Mouse (Mus musculus): ENCODE measurements around the gene Frmd4a.
"Not testable (repeated sequence)": the region's sequence is repeated elsewhere in the genome, so short reads cannot be mapped to it uniquely, and the experiment has no call there.

The Frmd4a gene

DNA sequence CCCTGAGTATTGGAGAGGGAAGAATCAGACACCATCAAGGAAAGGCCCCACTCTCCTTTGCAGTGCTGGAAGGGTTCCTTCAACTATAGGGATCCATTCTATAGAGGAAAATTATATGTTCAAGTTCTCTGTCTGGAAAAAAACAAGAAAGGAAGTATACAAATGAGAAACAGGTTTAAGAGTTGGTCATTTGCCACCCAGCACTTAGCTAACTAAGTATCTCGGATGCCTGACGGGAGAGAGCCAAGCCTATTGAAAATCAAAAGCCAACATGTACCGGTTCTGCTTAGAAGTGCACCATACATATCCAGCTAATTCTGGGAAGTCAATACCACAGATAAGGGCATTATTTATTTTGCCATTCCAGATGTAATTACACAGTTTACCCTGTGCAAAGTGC lies 274.2 kb downstream of the Frmd4a start:
- DNase-seq: no peak

DNA sequence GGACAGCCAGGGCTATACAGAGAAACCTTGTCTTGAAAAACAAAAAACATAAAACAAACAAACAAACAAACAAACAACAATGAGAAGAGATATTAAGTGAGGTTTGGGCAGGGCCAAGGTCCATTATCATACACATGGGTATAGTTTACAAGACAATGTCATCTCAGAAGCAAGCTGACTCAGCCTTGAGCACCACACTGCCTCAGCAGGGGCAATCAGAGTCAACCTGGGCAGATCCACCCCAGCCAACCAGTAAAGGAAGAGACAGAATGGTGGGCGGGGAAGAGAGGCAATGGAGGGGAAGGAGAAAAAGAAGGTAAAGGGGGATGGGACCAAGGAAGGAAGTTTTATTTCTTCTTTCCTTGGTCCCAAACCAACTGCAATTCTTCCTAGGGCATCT lies 276.2 kb downstream of the Frmd4a start:
- no peak for DNase-seq

DNA sequence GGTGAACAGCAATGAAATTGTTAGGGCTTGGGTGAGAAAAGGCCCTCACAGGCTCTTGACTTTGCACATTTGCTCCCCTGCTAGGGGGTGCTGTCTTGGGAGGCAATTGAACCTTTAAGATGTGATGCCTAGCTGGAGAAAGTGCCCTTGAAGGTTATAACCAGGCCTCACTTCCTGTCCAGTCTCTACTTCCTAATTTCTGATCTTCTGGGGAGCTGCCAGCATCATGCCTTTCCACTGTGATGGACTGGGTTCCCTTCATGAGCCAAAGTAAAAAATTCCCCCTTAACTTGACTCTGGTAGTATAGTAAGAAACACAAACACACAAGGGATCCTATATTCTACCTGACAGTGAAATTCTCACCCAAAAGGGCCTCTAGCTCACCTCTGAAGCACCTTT lies 278.1 kb downstream of the Frmd4a start:
- no peak for DNase-seq

DNA sequence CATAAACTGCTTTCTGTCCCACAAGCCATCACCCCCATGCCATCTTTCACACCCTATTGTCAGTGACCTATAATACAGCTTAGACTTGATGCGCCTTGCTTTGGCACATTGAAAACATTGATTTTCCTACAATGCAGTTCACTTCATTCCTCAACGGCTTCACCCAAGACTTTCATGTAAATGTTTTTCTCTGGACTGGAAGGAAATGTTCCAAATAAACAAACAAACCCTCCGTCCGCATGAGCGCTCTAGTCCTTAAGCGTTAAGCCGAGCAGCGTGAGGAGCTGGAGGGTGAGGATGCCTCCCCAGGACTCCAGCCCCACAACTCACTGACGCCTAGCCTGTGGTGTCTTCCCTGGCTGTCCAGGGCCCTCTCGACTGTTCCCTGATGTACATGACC lies 279.4 kb downstream of the Frmd4a start:
- DNase-seq: no peak

DNA sequence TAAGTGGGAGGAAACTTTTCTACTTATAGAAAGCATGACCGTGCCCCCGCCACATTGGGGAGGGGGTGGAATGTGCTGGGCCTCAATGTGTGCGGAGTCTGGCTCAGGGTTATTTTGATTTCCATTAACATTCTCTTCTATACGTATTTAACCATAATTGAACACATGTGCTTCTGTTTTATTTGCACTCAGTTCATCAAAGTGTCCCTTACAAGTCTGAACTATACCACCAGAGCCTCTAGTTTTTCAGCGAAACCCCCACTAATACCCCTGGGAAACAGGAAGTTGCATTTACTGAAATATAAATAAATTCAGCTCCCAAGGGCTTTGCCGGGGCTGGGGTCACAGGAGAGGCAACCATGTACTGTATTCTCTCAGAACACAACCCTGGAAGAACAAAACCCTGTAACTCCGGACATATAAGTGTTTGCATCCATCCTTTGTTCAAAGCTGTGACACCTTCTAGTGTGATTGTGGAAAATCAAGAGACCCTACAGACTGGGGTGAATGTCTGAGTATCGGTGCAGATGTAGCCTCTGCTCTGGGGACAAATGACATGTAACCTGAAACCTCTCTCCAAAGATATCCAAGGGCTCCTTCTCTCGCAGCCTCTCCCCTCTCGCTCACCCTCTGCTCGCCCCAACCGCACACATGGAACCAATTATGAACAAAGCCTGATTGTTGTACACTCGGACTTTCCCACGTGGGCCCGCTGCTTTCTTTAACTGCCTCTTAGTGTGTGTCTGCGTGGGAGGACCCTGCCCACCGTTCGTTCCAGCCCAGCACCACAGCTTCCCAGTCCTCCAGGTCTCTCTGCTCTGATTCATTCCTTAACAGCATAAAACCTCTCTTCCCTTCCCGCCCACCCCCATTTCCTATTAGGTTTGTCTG lies 281.1 kb downstream of the Frmd4a start:
- no peak for DNase-seq

DNA sequence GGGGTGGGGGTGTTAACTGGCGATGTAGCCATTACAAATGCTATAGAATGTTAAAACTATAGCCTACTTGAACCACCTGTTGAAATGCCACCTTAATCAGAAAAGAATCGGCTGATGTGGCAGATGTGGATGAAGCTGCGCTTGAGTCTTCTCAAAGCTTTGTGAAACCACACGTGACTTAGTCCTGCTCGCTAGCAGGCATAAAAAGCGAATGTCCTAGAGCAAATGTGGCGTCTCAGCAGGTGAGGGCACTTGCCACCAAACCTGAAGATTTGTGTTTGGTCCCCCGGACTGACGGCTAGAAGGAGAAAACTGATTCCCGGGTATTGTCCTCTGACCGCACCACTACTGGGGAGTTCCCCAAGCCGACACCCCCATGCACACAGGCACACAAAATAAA lies 282.1 kb downstream of the Frmd4a start:
- DNase-seq: no peak

DNA sequence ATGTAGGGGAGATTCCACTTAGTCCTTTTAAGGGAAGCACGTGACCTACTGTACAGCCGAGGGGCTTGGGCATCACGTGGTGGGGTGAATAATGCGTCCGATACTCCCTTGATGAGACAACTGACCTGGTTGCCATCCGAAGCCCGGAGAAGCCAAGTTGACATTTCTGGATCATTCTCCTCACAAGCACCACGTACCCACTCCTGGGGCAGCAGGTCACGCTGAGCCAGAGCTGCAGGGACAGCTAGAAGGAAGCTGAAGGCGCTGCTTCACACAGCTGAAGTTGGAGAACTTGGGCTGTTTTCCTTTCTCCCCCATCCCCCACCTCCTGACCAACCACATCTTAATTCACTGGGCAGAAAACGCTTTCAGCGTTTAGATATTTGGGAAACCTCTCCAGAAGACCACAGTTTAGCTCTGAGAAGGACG lies 282.9 kb downstream of the Frmd4a start:
- no peak for DNase-seq

DNA sequence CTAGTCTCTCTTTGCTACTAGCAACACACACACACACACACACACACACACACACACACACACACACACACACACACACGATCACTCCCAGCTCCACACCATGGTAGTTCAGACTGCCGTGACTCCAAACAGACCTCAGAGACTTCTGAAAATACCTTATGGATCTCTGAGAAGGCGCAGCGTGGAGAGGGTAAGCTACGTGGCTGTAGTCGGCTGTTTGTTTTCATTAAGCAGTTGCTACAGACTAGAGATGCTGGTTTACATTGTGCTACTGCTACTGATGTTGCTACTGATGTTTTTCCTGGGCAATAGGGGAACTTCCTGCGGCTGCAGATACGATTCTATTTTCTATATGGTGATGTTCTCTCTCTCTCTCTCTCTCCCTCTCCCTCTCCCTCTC lies 283.3 kb downstream of the Frmd4a start:
- no peak for DNase-seq

DNA sequence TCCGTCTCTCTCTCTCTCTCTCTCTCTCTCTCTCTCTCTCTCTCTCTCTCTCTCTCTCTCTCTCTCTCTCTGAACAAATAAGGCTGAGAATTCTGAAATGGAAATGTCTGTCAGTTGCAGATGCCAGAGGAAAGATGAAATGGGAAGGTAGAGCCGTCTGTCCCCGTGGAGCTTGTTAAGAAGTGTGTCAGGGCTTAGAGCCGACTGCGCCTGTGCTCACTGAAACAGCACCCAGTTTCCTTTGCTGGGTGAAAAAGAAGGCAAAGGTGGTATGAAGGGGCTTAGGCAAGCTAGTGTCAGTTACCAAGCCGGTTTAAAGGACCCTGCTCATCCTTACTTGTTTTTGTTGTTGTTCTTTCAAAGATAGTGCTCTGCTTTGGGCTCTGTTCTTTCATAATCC lies 283.7 kb downstream of the Frmd4a start:
- DNase-seq: no peak

DNA sequence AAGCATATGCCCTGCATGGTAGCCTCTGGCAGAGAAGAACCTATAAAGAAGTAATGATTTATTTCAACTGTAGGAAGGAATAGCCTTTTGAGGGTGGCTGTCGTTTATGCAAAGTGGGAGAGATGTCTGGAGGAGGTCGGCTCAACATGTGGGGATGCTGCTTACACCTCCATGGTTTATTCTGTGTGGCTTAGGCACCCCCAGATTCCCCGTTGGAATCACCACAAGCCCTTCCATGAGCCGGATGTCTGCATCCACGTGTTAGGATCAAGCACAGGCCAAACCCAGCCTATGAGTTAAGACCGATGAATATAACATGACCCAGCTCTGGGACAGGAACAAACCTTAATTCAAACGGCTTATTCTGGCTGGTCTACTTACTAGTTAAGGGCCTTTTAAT lies 284.2 kb downstream of the Frmd4a start:
- no peak for DNase-seq

DNA sequence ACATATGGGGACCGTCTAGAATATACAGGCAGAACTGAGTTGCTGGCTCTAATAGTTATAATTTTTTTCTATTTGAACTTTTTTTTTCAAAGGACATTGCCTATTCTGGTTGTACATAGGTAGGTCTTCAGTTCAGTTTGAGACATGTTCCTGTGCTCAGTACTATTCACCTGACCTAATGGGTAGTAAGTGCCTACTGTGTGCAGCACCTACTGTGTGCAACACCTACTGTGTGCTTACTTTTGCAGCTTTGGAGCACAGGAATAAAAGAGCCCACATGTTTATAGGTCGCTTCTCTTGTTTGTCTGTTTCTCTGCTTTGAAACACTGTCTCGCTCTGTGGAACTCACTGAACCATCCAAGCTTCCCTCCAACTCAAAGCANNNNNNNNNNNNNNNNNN lies 284.6 kb downstream of the Frmd4a start:
- DNase-seq: no peak

DNA sequence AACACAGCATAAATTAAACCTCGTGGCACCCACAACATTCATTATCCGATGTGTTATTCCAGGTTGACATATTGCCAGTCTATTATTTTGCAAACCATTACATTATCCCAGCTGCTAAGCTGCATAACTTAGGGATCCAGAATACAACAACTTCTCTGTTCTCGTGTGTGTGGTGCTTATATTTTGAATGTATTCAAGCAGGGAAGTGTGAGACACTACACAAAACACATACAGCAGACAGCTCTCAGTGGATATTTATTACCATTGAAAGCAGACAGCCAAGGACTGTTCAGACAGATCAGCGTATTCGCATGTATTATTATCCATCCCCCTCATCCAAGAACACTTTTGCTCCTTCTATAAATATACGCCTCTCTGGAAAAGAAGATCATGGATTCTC lies 289.6 kb downstream of the Frmd4a start:
- no peak for DNase-seq

DNA sequence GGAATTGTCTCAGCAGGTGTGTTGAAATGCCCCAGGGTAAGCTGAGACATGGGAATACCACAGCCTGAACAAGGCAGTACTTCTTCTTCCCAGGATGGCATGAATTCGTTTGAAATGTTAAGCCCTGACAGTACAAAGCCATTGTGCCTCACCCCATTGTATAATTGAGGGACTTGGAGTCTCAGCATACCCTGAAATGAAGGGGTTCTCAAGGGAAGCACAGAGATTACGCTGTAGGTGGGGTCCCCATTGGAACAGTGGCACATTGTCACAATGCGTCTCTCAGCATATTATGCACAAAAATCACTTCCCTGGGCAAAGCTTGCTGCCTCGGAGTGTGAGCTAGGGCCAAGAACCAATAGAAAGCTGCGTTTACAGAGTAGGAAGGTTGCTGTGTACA lies 297.0 kb downstream of the Frmd4a start:
- DNase-seq: no peak

DNA sequence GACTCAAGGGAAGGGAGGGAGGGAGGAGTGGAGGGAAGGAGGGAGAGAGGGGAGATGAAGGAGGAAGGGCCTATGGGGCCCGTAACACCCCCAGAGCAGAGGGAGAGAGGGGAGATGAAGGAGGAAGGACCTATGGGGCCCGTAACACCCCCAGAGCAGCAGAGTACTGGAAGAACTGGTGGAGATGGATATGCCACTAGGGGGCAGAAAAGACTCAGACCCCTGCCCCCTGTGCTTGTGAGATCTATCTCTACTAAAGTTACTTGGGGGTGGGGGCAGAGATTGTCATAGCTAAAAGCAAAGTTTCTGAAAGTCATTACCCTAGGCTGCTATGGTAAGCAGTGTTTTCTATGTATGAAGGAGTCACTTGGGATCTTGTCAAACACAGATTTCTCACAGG lies 299.1 kb downstream of the Frmd4a start:
- no peak for DNase-seq

DNA sequence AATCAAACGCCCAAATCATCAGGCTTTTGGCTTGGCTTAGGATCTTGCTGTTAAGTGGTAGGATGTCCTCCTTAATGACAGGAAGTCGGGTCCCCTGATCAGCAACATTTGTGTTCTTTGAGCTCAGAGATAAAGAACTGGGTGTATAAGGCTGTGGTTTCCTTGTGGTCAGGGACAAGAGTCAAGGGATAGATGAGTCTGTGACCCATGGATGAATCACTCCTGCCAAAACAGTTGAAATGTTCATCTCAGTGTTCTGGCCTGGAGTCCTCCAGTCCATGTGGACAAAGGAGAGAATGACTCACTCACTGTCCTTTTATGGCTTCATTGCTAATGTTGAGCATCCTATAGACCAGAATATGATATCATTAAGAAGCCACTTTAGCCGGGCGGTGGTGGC lies 300.6 kb downstream of the Frmd4a start:
- DNase-seq: no peak

DNA sequence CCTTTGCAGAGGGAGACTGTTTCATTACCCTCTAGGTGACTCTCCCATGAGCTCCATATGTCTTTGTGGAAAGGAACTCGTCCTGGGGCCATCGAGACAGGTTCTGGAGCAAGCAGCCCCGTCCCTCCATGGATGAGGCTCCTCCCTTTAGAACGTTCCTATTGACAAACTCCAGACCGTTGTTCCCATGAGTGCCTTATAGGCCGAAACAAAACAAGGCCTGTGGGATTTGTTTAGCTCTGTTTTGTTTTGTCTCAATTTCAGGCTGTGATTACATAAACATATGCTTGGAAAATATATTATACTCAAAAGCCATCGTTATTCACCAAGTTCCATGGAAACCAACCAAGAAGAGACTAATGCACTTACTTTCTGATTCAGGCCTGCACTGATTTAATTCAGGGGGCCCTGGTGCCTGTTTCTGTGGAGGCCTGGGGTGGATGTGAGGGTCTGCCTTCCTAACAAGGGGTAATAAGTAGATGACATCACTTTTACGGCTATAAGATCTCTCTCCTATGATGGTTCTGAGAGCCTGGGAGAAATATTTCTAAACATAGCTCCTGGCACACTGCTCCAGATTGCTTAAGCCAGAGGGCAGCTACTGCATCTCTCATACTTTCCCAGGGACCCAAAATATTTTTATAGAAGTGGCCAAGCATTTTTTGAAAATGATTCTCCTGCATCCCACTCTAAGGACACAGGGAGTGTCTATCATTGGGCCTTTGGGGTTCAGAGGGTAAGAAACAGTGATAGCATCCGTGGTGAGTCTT lies 308.9 kb downstream of the Frmd4a start:
- no peak for DNase-seq

DNA sequence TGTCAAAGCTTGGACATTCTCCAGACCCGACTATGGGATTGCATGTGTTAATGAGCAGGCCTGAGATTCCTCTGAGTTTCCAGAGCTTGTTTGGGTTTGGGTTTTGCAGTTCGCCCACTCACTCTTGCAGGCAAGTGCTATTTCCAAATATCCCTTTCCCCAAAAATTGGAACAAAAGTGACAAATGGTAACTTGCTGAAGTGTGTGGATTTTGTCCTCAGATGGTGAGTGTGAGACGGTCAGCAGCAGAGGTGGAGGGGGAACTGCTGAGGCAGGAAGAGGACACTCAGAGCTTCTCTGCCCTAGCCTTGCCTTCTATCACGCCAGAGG lies 309.5 kb downstream of the Frmd4a start:
- DNase-seq: no peak

DNA sequence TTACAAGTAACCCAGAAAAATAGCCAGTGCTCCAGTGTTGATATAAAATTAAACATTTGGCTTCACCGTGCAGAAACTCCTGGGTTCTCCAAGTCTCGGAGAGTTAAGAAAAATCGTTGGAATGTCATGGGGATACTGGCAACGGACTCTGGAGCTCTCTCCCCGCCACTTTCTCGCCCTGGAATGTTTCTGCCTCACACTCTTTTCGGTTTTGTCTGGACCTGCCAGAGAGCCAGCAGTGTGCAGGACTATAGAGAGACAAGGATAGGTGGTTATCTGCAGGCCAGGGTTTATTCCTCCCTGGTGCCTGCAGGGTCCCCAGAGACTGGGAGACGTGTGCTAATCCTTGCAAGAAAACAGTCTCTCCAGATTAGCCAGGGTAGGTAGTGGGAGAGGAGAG lies 314.9 kb downstream of the Frmd4a start:
- no peak for DNase-seq

DNA sequence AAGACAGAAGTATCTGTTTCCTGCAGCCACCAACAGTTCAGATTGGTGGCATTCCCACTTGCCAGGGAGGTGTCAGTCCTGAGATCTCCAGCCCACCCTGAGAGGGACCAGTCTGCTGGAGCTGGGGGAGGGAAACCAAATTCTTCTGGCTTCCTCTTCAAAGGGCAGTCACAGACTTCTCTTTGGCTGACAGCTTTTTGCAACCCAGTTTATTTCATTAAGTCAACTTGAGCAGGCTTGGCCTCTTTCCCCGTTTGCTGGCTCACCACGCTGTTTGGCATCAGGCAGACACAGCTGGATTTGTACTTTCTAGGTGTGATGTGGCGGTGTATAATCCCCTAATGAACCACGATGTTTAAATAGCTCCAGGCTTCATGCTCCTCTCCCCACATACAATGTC lies 316.7 kb downstream of the Frmd4a start:
- DNase-seq: no peak

DNA sequence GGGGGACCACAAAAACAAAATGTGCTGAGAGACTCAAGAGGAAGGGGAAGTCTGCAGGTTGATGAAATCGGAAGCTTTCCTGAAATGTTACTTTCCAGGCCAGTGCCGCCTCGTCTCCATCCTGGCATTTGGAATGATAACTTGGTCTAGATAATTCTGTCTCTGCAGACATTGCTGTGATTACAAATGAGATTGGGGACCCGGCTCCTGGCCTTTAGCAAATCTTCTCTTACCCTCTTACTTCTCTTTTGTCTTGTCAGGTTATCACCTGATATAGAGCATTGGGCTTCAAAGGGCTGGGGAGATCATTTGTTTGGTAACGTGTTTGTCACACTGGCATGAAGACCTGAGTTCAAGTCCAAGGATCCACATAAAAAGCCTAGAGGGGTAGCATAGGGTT lies 317.4 kb downstream of the Frmd4a start:
- no peak for DNase-seq

DNA sequence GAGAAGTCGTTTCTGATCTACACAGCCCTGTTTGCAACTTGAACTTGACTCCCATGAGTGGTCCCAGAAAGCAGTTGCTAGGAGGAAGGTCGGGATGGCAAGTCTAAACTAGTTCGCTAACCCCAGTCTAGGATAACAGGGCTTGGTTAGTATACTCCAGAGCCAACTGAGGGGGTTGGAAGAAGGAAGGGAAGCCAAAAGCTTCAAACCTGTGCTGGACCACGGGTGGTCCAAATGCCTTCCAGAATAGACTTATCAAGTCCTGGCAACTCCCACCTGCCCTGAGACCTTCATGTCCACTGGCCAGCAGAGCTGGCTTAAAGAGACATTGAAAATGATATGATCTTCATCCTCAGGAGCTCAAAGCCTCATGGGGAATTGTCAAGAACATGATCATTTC lies 318.4 kb downstream of the Frmd4a start:
- no peak for DNase-seq

DNA sequence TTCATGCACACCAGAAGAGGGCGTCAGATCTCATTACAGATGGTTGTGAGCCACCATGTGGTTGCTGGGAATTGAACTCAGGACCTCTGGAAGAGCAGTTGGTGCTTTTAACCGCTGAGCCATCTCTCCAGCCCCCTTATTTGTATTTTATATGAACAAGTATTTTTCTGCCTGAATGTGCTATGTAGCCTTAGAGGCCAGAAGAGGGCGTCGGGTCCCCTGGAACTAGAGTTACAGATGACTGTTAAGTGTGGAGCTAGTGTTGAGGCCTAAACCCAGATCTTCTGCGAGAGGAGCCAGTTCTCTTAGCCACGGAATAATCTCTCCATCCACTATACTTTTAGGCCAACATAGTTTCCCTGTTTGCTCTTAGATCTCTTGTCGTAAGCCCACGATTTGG lies 320.8 kb downstream of the Frmd4a start:
- not testable (repeated sequence) for DNase-seq

DNA sequence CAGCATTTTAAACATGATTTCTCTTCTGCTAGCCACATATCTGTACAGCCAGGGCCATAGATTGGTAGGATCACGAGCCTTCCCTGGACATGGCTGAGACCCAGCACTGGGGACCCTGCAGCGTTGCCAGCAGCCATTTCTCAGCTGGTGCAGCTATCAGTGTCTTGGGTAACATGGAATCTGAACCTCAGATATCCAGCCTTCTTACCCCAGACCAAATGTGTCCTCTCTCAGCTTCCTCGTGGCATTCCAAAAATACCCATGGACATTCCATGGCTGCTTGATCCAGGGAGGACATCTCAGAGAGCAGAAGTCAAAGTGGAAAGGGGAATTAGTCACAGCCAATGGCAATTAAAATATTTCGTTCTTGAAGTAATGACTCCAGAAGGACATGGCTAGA lies 321.6 kb downstream of the Frmd4a start:
- no peak for DNase-seq

DNA sequence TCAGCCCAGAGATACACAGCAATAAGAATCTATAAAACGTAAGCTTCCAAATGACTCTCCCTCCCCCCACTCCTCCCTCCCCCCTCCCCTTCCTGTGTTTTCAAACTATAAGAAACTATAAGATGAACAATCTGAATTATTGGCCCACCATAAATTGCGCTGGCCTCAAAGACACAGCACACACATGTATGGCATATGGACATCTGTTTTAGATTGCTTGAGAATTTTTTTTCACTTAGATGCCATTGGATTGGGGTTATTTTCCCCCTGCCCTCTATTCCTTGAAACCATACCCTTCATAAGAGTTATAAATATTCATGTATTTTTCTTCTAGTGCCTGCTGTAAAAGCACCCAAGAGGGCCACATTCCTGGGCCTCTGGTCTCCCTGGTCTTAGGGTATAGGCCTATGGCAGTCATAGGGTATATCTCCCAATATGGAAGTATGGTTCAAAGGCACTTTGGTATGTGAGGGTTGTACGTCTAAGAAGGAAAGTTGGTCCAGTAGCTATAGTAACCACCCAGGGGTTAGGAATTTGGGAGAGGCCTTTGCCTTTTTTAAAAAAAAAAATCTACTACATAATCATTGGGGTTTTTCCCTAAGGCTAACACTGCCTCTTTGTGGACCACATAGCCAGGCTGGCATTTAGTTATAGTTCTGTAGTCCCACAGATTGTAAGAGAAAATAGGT lies 322.2 kb downstream of the Frmd4a start:
- DNase-seq: no peak

Data from cerebellum, adult 9-11 months (tissue).